Mouse (Mus musculus) erythroblast, adult 5-6 weeks (primary cell): ENCODE data around the gene Cadps. TPM values are rescaled to one million over a fixed set of nuclear protein-coding genes. Genes with fewer than 3 reads are reported as not detected.
"Not testable (repeated sequence)": the region's sequence is repeated elsewhere in the genome, so short reads cannot be mapped to it uniquely, and the experiment has no call there.

Source experiments
- ATAC-seq: replicated peaks from 2 replicates; pipeline ENCODE4 v1.8.0; 2016; ENCODE audit warnings: moderate number of reproducible peaks, mild to moderate bottlenecking, moderate TSS enrichment, inconsistent platforms; ENCODE audit not compliant: poor library complexity, low FRiP score, severe bottlenecking
- total RNA-seq, 2 experiments: library from RNA; stranded (forward) in 1 of 2; stranded (reverse) in 1 of 2; fragments of 150-400 nt in 1 of 2; fragments of 200-764, 138-1000 nt in 1 of 2; gene quantifications; 2 replicates each; pipeline versions ENCODE4 v1.2.3 to v1.2.4; 2015 to 2017; ENCODE audit warnings: low replicate concordance in 2 of 2

The Cadps gene
- total RNA-seq, 2 experiments from 2014 or later, result not detected

- no peak for ATAC-seq
Measured at GRCm38 (mm10) chr14:12602080-12602479, 220.8 kb downstream of the Cadps start.

DNA sequence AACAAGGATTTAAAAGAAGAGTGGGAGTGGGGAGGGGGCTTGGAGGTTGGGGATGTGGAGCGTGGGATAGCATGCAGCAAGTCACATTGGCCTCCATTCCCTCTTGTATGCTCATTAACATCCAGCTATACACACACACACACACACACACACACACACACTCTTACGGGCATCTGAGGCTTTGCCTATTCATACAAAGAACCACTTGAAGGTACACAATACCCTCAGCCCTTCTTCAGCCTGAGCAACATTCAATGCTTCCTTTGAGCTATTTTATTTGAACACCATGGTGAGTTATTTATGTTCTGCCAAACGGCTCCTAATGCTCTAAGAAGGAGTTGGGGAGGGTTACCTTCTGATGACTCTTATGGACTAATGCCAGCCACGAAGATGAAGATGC is 227.6 kb downstream of the Cadps start:
- ATAC-seq, result no peak

DNA sequence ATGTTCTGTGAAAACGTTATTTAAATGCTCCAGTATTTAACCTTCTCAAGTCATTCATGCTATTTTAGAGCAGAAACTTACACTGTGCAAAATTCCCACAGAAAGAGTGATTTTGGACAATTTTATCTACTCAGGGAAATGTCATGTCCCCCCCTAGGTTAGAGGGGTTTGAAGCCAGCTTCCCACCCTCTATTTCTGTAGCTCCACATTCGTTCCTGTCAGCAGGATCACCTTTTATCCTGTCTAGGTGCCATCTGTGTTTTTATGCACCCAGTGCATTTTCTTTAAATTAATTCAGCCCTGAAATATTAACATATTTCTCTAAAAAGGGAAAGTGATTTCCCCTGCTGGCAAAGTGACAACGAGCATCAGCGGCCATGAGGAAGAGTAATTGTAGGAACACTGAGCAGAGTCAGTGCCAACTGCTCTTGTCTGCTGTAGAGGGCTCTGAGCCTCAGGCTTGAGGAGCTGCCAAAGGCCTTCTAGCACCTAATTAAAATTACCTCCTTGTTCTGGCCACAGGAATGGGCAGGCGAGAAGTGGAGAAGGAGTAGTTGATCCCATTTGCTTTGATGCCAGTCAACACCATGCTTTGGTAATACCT is 230.3 kb downstream of the Cadps start:
- ATAC-seq, result no peak

- no peak for ATAC-seq
Measured at GRCm38 (mm10) chr14:12591829-12592228, 231.1 kb downstream of the Cadps start.

DNA sequence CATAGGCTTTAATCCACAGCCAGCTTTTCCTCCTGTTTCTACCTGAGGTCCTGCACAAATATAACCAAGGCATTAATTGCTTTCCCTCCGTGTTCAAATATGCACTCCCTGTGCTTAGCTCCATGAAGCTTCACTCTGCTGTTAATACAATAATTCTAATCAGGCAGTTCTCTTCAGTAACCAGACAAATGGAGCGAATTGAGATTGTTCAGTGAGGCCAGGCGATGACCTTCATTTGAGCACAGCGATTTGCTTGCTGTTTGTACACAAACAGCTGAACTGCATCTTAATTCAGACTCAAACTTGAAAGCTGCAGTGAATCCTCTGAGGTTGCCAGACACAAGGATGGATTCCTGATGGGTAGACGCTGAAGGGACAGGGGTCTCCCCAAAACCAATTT is 239.3 kb downstream of the Cadps start:
- ATAC-seq, result no peak

- ATAC-seq, result no peak
Measured at GRCm38 (mm10) chr14:12581657-12582056, 241.2 kb downstream of the Cadps start.

GRCm38 (mm10) chr14:12580786-12581185 is 242.1 kb downstream of the Cadps start:
- ATAC-seq, result no peak

DNA sequence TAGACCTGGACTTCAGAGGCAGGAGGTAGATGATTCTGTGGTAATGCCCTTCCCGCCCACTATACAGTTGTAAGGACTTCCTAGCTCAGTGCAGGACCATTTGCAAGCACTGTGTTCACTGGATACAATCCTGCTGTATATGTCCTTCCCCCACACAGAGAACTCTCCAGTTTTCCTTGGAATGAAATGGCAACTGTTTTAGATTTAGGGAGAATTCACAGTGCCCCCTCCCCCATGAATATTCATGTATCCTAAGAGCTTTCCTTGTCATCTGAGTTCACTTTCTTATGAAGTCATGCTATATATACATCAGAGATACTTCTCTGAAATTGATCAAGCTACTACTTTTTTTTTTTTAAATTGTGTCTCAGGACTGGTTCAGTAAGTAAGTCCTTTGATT is 244.7 kb downstream of the Cadps start:
- ATAC-seq, result no peak

- no peak for ATAC-seq
Measured at GRCm38 (mm10) chr14:12577475-12578140, 245.3 kb downstream of the Cadps start.

GRCm38 (mm10) chr14:12575105-12575504 is 247.8 kb downstream of the Cadps start:
- ATAC-seq, result no peak

GRCm38 (mm10) chr14:12574336-12574735 is 248.5 kb downstream of the Cadps start:
- no peak for ATAC-seq

- ATAC-seq, result not testable (repeated sequence)
Measured at GRCm38 (mm10) chr14:12561730-12562129, 261.1 kb downstream of the Cadps start.

DNA sequence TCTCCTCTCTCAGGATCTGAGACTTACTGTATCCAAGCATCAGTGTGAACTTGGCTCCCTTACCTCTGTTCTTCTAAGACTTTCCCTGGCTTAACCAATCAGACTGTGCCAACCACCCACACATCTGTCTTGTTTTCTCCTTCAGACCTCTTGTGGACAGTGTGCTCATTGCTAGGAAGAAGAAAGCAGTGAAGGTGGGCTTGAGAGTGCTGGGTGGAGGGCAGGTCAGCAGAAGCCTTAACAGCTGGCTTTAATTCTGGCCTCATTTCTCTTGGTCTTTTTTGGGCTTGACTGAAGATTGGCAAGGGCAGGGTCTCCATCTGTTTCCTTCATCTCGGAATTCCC is 262.7 kb downstream of the Cadps start:
- ATAC-seq, result no peak

DNA sequence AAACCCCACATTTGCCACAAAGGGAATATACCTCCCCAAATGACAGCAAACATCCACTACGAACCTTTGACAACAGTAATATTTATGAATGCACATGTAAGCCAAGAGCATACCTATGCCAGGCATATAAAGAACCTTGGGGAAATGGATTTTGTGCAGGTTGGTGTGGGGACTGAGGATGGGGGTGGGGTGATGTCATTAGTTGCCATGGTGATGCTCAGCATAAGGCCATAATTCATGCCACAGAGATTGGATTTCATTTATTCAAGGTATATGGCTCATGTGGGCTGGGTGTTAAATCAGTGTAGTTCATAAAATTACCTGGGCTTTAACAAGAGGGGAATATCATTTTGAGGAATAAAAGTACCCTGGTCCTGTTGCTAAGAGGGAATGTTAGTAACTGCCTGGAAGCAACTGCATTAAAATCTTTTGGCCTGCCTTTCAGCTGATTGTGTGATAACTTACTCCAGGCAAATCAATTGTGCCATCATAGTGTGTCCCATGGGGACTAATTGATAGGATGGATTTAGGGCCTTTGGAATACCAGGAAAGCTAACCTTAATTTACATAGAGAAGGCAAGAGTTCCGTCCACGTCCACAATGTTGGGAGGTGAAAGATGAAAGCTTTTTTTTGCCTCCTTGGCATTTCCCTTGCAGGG is 263.2 kb downstream of the Cadps start:
- ATAC-seq, result no peak

- no peak for ATAC-seq
Measured at GRCm38 (mm10) chr14:12558920-12559573, 263.8 kb downstream of the Cadps start.

DNA sequence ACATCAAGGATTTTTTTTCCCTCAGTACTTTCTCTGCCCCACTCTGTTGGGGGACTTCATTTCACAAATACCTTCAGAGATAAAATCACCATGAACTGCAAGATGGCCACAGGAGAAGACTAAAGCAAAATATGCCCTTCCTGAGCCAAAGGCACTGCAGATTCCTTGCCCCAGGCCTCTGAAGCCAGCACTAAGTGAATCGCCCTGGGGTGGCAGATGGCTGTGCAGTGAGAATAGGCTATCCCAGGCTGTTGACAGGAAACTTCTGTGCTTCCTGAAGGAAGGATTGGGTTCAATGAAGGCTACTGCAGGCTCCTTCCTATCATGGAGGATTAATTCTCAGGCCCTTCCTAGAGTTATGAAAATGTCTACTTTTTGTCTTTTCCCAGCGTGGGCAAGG is 268.4 kb downstream of the Cadps start:
- no peak for ATAC-seq

DNA sequence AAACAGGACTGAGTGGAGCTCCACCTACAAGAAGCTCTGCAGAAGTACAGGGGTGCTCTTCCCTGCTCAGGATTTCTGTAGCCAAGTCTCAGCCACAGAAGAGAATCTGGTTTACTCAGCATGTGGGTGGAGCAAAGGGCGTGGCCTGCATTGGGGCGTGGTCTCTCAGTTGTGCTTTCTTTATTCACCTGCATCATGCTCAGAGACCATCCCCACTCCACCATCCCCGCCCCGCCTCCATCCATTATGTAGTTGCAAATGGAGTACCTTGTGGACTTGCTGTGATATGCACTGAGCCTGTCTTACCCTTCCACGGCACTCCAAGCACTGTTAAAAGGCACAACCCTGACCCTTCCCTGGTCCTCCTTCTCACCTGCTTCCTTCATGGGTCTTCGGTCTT is 271.5 kb downstream of the Cadps start:
- ATAC-seq, result no peak

- no peak for ATAC-seq
Measured at GRCm38 (mm10) chr14:12550931-12551330, 271.9 kb downstream of the Cadps start.

GRCm38 (mm10) chr14:12549290-12549689 is 273.6 kb downstream of the Cadps start:
- no peak for ATAC-seq

- ATAC-seq, result no peak
Measured at GRCm38 (mm10) chr14:12547496-12547895, 275.4 kb downstream of the Cadps start.

- ATAC-seq, result no peak
Measured at GRCm38 (mm10) chr14:12541733-12542132, 281.1 kb downstream of the Cadps start.
